ENCODE assay signal across 9 mouse cellular contexts in genomic region chr2:93032049-93032448, GRCm38 (mm10). TPM values are rescaled to one million over a fixed set of nuclear protein-coding genes. Genes with fewer than 3 reads are reported as not detected.
DNase-seq lines count a peak whose midpoint lies in the region; ATAC-seq lines count a peak whose summit lies in the region.
"Had no signal": no experiment of that assay in that cellular context is flagged by ENCODE, and none has a peak within 500 bp of the region (broad histone marks: within the 10 kb centered on the region; RNA-seq: fewer than 3 reads in every experiment).

No protein-coding gene starts in this region.

- no peaks in the 10 kb centered on the region; the same call in 1 of the 2 replicates for H3K36me3 ChIP-seq in kidney, embryonic 14.5 days (ENCODE audit: control insufficient read depth, insufficient read depth, low read length)

- 55% methylated on average over 8 of the region's 8 CpGs for WGBS in kidney, embryonic 14.5 days

- H3K4me1 ChIP-seq in kidney, embryonic 14.5 days (ENCODE audit: control insufficient read depth, insufficient read depth, low read length): peaks cover 68% of the 10 kb centered on the region

- H3K4me2 ChIP-seq in kidney, embryonic 14.5 days (replicated peaks; ENCODE audit: low read depth, low read length): no peak overlapping the region
- H3K4me2 ChIP-seq: embryonic facial prominence, embryonic 13.5 days had no signal

- H3K4me3 ChIP-seq in kidney, embryonic 14.5 days (ENCODE audit: low read length): no peak overlapping the region
- H3K4me3 ChIP-seq: embryonic facial prominence, embryonic 13.5 days had no signal

- no peak overlapping the region for H3K9ac ChIP-seq in kidney, embryonic 14.5 days (ENCODE audit: low read depth, low read length)
- H3K9ac ChIP-seq: embryonic facial prominence, embryonic 13.5 days had no signal

- intact Hi-C loops in left cerebral cortex, postnatal 4 days (cut with DNase I): no loop called here
- intact Hi-C loops in left cerebral cortex, postnatal 36 days (cut with DNase I): no loop called here

- H3K27me3 ChIP-seq in kidney, embryonic 14.5 days (ENCODE audit: control insufficient read depth, insufficient read depth, low read length): no peaks in the 10 kb centered on the region
- H3K27me3 ChIP-seq: embryonic facial prominence, embryonic 13.5 days had no signal

- H3K27ac ChIP-seq in kidney, embryonic 14.5 days (ENCODE audit: low read depth, low read length): peak overlapping the region; percentile 53; the same call in 1 of the 2 replicates
- H3K27ac ChIP-seq: embryonic facial prominence, embryonic 13.5 days had no signal

- ATAC-seq in kidney, embryonic 14.5 days (ENCODE audit: low FRiP score, low TSS enrichment): no peak
- no peak for ATAC-seq in megakaryocyte, adult 5-6 weeks (ENCODE audit: poor library complexity, severe bottlenecking)

- DNase-seq in left cerebral cortex, postnatal 4 days: peak; percentile 86
- DNase-seq in left cerebral cortex, postnatal 36 days (ENCODE audit: low spot score in 2 of 2): no peak
- peak; percentile 58 for DNase-seq in adrenal gland, postnatal 25 days
- DNase-seq in cerebellum, postnatal 36 days: peak; percentile 58
- DNase-seq in natural killer cell, adult 2 months (ENCODE audit: low spot score in 2 of 2): no peak
- no peak for DNase-seq in yolk sac, embryonic 10.5 days (ENCODE audit: low spot score)

- H3K9me3 ChIP-seq in kidney, embryonic 14.5 days (ENCODE audit: control insufficient read depth, low read length): no peaks in the 10 kb centered on the region
- H3K9me3 ChIP-seq: embryonic facial prominence, embryonic 13.5 days had no signal

RNA-seq across cellular contexts. Expression of gene Prdm11, which starts 13.9 kb away (rescaled TPM):
- 10 to 100 TPM; 29.2 to 30.8 TPM for total RNA-seq in left cerebral cortex, postnatal 4 days (2021)
- 10 to 100 TPM; 21.0 to 25.1 TPM for total RNA-seq in left cerebral cortex, postnatal 36 days (2021)
- total RNA-seq in adrenal gland, postnatal 25 days (2021): 63.1 and 63.6 TPM in 2 replicates
- polyA plus RNA-seq in kidney, embryonic 14.5 days (2014; fragmentation: Nextera tagmentation; extraction: Ambion mirVana): 4.3 and 5.1 TPM in 2 replicates
- total RNA-seq in megakaryocyte, adult 5-6 weeks (2015): 0.85 and 2.1 TPM in 2 replicates
- total RNA-seq in megakaryocyte, adult 5-6 weeks (2017): 2.1 TPM in 2 replicates

Comparison
In these comparisons a context has a peak if more than half of its experiments do, and no peak if none do; other contexts are left out.
1. DNase-seq: peak in left cerebral cortex, postnatal 4 days (single experiment), adrenal gland, postnatal 25 days (single experiment) and cerebellum, postnatal 36 days (2 of 2); none in left cerebral cortex, postnatal 36 days (0 of 2), natural killer cell, adult 2 months (0 of 2) and yolk sac, embryonic 10.5 days (single experiment).
2. RNA of gene Prdm11, which starts 13.9 kb away (total RNA-seq): 63.1 to 63.6 TPM in adrenal gland, postnatal 25 days, 29.2 to 30.8 TPM in left cerebral cortex, postnatal 4 days and 21.0 to 25.1 TPM in left cerebral cortex, postnatal 36 days; 0.85 to 2.1 TPM in megakaryocyte, adult 5-6 weeks; every median in the first group is over 4 times any median in the second.